Mouse (Mus musculus) fibroblast of lung, adult 2 months (primary cell): ENCODE measurements around the gene Lyl1.

Source experiments
- DNase-seq: peaks from one replicate; pipeline ENCODE4 v3.0.0-alpha.2; 2011; ENCODE audit warnings: low read depth

Gene Lyl1

DNA sequence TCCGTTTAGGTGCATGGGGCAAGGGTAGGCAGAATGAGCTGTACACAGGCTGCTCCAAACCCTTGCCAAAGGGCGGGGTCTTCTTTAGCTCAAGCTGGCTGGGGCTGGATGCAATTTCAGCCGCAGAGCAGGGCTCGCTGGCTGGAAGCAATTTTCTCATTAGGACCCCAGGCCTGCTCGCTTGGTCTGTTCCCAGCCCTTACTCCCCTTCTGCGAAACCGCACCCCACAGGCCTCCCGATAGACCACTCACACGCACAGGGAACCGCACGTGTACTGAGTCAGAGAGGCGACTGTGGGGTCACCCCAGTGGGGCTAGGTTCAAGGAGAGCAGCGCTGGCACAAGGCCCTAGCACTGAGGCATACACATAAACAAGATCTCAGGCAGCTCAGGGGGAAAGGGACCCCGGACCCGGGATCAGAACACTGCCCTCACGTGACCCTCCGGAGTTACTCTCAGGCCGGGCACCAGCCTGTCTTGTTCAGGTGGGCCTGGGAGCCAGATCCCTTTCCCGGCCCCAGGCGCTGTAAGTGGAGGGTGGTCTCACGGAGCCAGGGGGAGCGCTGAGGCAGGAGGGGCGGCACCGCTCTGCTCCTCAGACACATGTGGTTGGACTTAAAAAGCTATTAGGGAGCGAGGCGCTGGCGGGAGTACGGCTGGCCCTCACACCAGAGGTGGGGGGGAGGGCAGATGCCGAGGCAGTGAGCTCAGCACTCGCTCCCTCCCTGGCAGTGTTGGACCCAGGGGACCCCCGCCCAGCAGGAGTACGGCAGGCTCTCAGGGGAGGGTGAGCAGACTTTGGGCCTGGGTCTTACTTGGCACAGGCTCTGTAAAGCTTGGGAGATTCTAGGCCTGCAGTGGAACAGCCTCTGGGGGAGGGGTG lies 41.2 kb downstream of the Lyl1 start:
- DNase-seq = peak; percentile 95

- no peak for DNase-seq
These were observed 41.8 kb downstream of the Lyl1 start for GRCm38 (mm10) chr8:84743054-84743415.

- peak; percentile 74 for DNase-seq
These were observed 42.5 kb downstream of the Lyl1 start for GRCm38 (mm10) chr8:84743517-84744420.

DNA sequence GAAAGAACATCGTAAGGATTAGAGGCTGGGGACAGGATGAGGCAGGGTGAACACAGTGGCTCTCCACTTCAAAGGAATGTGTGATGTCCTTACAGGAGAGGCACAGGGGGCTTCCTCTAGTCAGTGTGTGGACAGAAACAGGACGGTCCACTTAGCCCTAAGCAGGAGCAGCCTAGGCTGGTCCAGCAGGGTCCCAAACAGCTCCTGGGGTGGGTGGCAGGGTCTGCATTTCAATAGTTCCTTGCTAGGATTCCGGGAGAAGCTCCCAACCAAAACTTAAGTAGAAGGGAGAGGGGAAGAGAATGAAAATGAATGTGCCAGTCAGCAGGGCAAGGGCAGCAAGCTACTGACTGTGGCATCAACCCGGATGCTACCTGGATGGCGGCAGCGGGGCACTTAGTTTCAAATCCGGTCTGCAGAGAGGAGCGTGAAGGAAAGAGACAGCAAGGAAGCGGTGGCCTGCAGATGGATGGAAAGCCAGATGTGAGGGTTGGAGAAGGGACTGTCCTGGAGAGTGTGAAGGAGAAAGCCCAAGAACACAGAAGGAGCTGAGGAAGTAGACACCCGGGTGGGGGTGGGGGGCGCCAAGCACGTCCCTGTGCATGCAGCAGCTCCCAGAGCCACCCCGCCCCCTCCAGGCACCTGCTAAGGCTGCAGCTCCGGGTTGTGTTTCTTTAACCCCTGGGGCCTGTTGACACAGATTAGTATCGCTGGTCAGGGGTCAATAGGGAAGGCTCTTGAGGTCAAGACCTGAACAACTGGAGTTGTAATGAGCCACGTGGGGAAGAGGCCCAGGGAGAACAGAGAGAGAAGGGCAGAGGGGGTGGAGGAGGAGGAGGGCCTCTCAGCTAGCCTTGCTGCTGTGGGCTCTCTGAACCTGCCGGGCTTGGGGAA lies 44.0 kb downstream of the Lyl1 start:
- DNase-seq = no peak

GRCm38 (mm10) chr8:84749519-84749918 lies 48.3 kb downstream of the Lyl1 start:
- no peak for DNase-seq

DNA sequence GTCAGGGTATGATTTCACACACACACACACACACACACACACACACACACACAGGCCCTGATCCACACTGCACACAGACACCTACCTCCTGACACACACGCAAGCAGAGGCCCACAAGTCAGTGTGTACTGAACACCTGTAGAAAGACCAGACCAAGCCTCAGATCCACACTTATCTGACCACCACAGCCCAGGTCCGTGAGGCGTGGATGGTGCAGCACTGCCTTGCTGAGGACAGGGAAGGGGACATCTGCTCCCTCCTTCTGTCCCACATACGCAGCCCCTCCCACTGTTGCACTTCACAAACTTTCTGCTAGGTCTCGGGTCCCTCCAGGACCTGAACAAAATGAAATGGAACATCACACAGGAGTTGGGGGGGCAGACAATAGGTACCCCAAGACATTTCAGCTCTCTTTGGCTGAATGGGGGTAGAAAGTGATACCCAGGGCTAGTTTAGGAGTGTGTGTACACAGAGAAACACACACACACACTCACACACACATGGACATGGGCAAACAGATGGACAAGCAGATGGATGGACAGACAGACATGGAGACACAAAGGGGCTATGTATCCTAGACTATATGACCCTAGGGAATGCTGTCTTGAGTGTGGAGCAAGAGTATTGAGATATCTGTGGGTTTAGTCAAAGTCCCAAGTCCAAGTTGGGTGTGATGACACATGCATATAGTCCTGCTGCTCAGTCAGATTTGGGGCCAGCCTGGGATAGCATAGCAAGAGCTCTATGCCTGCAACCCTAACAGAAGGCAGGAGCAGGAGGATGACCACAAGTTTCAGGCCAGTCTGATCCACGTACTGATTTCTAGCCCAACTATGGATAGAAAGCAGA lies 51.7 kb downstream of the Lyl1 start:
- DNase-seq = no peak
